Mouse (Mus musculus) midbrain, postnatal 0 days (tissue): ENCODE measurements around the gene H2afv. TPM values are rescaled to one million over a fixed set of nuclear protein-coding genes. Genes with fewer than 3 reads are reported as not detected.
A peak's percentile ranks its signal among the peaks of the same experiment; 100 is the strongest.
"Not testable (repeated sequence)": the region's sequence is repeated elsewhere in the genome, so short reads cannot be mapped to it uniquely, and the experiment has no call there.

Experiments used
- ATAC-seq: fragments of 200-750 bp; cut with Nextera tagmentation; 2 replicates; pipeline ENCODE4 v1.8.0; 2017; ENCODE audit warnings: moderate number of reproducible peaks, mild to moderate bottlenecking, moderate TSS enrichment, moderate library complexity; ENCODE audit not compliant: low FRiP score
- DNase-seq: peaks from one replicate; pipeline ENCODE4 v3.0.0-alpha.2; 2015; ENCODE audit warnings: low spot score
- H3K27ac ChIP-seq: fragments of 300-500 bp; sonication (generic); 2 replicates; pipeline ENCODE4 v1.5.1; 2014; ENCODE audit warnings: low read depth, mild to moderate bottlenecking, low read length, mixed read lengths
- H3K27me3 ChIP-seq: fragments of 300-500 bp; sonication (generic); 2 replicates; pipeline ENCODE4 v1.6.1; 2014; ENCODE audit warnings: low read length, control low read depth, mixed read lengths; ENCODE audit not compliant: insufficient read depth
- H3K36me3 ChIP-seq: fragments of 300-500 bp; sonication (generic); 2 replicates; pipeline ENCODE4 v1.6.1; 2014; ENCODE audit warnings: low read length, control low read depth, mixed read lengths; ENCODE audit not compliant: insufficient read depth
- H3K4me1 ChIP-seq: fragments of 300-500 bp; sonication (generic); 2 replicates; pipeline ENCODE4 v1.6.1; 2014; ENCODE audit warnings: mild to moderate bottlenecking, control low read depth, antibody characterized with exemption, low read length, mixed read lengths; ENCODE audit not compliant: insufficient read depth
- H3K4me2 ChIP-seq: fragments of 300-500 bp; sonication (generic); 2 replicates; pipeline ENCODE4 v1.6.1; 2014; ENCODE audit warnings: low read depth, mild to moderate bottlenecking, low read length, mixed read lengths; ENCODE audit not compliant: poor library complexity, severe bottlenecking
- H3K4me3 ChIP-seq: fragments of 300-500 bp; sonication (generic); 2 replicates; pipeline ENCODE4 v1.5.1; 2014; ENCODE audit warnings: low read depth, mild to moderate bottlenecking, low read length, moderate library complexity
- H3K9ac ChIP-seq: fragments of 300-500 bp; sonication (generic); replicated peaks from 2 replicates; pipeline ENCODE4 v1.6.1; 2014; ENCODE audit warnings: mild to moderate bottlenecking, low read length, moderate library complexity, mixed read lengths; ENCODE audit not compliant: poor library complexity, severe bottlenecking
- H3K9me3 ChIP-seq: fragments of 300-500 bp; sonication (generic); 2 replicates; pipeline ENCODE4 v1.6.1; 2016; ENCODE audit warnings: low read length, control low read depth
- CTCF ChIP-seq: IDR thresholded peaks from 2 replicates; pipeline ENCODE4 v1.5.1; 2016; ENCODE audit warnings: antibody characterized with exemption, mild to moderate bottlenecking
- WGBS: fragments of 180-500 bp; shearing (Covaris S2); extraction: QIAGEN DNeasy Blood & Tissue Kit; methylation state at CpG from one replicate; pipeline ENCODE4 v1.1.7; 2014; 5-methylcytosine and 5-hydroxymethylcytosine counted together
- polyA plus RNA-seq: library from polyadenylated mRNA; unstranded; fragments of >200 nt; fragmentation: Nextera tagmentation; extraction: Ambion mirVana; gene quantifications from 2 replicates; pipeline ENCODE4 v1.2.1, GENCODE M21; 2015
- total RNA-seq: library from RNA; depleted of rRNA; stranded (reverse); fragments of >200 nt; gene quantifications from 2 replicates; pipeline ENCODE4 v1.2.3, GENCODE M21; 2014

Gene H2afv
- total and polyA plus RNA-seq, 2 experiments from 2014 or later: 57.2 to 133 TPM

DNA sequence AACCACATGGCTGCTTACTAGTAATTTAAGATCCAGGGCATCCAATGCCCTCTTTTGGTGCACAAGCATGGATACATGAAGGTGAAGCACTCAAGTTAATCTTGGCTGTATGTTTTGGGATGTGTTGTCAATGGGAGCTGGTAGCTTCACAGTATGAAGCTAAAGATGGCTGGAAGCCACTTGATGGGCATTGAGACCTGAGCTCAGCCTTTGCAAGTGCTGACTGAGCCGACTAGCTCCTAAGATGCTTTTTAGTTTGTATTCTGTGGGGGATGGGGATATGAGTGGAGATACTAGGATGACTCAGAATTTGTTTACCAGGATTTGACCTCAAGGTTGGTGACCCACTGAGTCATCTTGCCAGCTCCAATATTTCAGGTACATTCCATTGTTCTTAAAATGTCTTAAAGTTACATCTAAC, 23.9 kb downstream of the H2afv start:
- Histone ChIP-seq H3K36me3 (peaks cover 21% of the 10 kb centered on the region), H3K9me3 (no peaks in the 10 kb centered on the region), H3K4me2 (no peak overlapping the region), H3K27me3 (no peaks in the 10 kb centered on the region), H3K27ac (no peak overlapping the region), H3K9ac (no peak overlapping the region), H3K4me1 (peaks cover 13% of the 10 kb centered on the region; the same call in 1 of the 2 replicates), H3K4me3 (no peak overlapping the region)
- no peak for TF ChIP-seq CTCF
- ATAC-seq: no peak
- 15% methylated on average over 1 of the region's 1 CpGs for WGBS
- DNase-seq: no peak

DNA sequence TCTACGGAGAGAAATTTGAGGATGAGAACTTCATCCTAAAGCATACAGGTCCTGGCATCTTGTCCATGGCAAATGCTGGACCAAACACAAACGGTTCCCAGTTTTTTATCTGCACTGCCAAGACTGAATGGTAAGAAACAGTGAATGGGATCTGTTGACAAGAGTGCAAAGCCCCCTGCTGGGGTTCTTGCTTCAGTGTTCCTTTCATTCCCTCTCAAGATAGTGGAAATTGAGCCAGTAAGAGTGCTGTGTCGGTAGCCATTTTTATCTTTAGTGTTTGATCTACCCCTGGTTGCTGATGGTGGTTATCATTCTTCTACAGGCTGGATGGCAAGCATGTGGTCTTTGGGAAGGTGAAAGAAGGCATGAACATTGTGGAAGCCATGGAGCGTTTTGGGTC, 25.1 kb downstream of the H2afv start:
- H3K27me3 ChIP-seq, H3K9me3 ChIP-seq, ATAC-seq, H3K4me2 ChIP-seq, DNase-seq, H3K9ac ChIP-seq, H3K4me3 ChIP-seq, H3K27ac ChIP-seq: not testable (repeated sequence)
- peaks cover 19% of the 10 kb centered on the region for H3K36me3 ChIP-seq
- WGBS: 43% methylated on average over 4 of the region's 4 CpGs
- H3K4me1 ChIP-seq: peaks cover 13% of the 10 kb centered on the region

DNA sequence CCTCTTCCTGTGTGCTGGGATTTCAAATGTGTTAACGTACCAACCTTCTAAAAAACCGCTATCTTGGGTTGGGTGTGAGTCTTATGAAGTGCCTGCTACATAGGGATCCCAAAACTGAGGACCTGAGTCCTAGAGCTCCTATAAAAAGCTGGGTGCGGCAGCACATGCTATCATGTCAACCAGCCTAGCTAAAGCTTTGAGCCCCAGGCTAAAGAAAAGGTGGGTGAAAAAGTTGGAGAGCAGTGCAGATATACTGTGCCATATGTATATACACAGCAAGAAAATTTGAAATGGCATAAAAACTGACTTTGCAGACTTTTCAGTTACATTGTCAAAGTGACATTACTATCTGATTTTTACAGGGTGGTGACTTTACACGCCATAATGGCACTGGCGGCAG, 25.5 kb downstream of the H2afv start:
- Histone ChIP-seq H3K4me2 (no peak overlapping the region), H3K27ac (no peak overlapping the region), H3K27me3 (no peaks in the 10 kb centered on the region), H3K9ac (no peak overlapping the region), H3K9me3 (no peaks in the 10 kb centered on the region), H3K4me1 (peaks cover 13% of the 10 kb centered on the region), H3K4me3 (no peak overlapping the region), H3K36me3 (peaks cover 19% of the 10 kb centered on the region)
- ATAC-seq (no peak), DNase-seq (no peak)
- WGBS: 85% methylated on average over 5 of the region's 5 CpGs
- no peak for TF ChIP-seq CTCF

DNA sequence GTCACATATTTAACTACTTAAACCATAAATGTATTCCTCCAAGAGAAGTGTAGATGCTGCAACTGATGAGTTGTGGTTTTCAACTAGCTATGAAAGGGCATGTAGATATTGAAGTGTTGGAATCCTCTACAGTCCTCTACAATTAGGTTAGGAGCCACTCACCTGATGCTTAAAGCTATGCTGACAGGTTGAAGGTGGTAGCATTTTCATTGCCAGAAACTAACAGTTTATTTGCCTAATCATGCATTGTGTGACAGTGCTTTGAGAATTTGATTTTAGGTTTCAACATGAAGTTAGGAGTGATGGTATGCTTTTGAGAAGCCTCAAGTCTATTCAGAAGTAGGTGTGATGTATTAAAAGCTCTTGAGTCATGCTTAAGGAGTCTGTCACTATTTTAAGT, 26.8 kb downstream of the H2afv start:
- no peak for ATAC-seq

DNA sequence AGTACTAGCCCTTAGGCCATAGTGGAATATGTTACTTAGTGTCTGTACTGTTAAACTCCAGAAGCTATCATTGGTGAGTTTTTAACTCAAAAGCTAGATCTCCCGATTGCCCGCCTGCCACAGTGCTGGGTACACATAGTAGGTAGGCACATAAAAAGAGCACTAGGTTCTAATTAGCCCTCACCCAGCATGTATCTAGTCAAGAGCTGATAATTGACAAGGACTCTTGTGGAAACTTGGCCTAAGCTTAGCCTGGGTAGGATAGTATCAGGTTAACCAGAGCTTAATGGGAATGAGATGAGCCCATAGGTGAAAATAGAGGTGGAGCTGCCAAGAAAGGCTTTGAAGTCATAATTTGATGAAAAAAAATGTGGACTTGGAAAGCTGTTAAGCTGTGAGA, 27.2 kb downstream of the H2afv start:
- ATAC-seq: no peak
- Histone ChIP-seq H3K36me3 (peaks cover 19% of the 10 kb centered on the region), H3K9me3 (no peaks in the 10 kb centered on the region), H3K4me1 (peaks cover 13% of the 10 kb centered on the region), H3K27ac (peak overlapping the region; percentile 99), H3K9ac (peak overlapping the region; percentile 99), H3K27me3 (no peaks in the 10 kb centered on the region), H3K4me2 (peak overlapping the region; percentile 71), H3K4me3 (peak overlapping the region; percentile 91)
- TF ChIP-seq CTCF: no peak
- no peak for DNase-seq
- WGBS: 40% methylated on average over 2 of the region's 2 CpGs

More for the DNA sequence above, 26.8 kb downstream of the H2afv start:
- no peak for TF ChIP-seq CTCF
- Histone ChIP-seq H3K4me2 (peak overlapping the region; percentile 71), H3K9ac (no peak overlapping the region), H3K36me3 (peaks cover 19% of the 10 kb centered on the region), H3K4me1 (peaks cover 13% of the 10 kb centered on the region), H3K27ac (no peak overlapping the region), H3K9me3 (no peaks in the 10 kb centered on the region), H3K4me3 (peak overlapping the region; percentile 91), H3K27me3 (no peaks in the 10 kb centered on the region)
- no peak for DNase-seq

DNA sequence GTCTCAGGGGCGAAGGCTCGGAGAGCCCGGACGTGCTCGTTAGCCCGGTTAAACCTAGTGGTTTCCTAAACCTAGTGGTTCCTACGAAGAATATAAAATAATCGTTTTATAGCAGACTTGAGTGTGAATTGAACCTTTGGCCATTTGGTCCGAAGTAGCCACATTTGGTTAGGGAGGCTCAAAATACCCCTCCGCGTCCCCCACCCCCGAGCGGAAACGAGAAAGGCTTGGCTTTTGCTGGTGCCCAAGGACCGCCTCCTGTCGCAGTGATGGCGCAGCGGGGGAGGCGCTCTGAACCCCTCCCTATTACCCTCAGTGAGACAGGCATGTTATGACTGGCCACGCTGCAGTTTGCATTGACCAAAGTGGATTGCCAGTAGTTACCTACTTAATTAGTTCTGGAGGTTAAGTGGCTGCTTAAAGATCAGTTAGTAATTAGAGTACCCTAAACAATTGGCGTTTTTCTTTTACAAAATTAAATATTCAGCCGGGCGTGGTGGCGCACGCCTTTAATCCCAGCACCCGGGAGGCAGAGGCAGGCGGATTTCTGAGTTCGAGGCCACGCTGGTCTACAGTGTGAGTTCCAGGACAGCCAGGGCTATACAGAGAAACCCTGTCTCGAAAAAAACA, 27.7 kb downstream of the H2afv start:
- TF ChIP-seq CTCF: 0 out of 2 replicates have a peak, but pooled peaks have one; percentile 5
- peak overlapping the region; percentile 71 for H3K4me2 ChIP-seq
- H3K27me3 ChIP-seq: no peaks in the 10 kb centered on the region
- ATAC-seq: peak; percentile 61
- DNase-seq: peak; percentile 90
- peak overlapping the region; percentile 99 for H3K9ac ChIP-seq
- peaks cover 13% of the 10 kb centered on the region for H3K4me1 ChIP-seq
- no peaks in the 10 kb centered on the region for H3K9me3 ChIP-seq
- peak overlapping the region; percentile 99 for H3K27ac ChIP-seq
- whole genome bisulfite sequencing: under 1% methylated on average over 30 of the region's 30 CpGs
- H3K36me3 ChIP-seq: peaks cover 19% of the 10 kb centered on the region
- H3K4me3 ChIP-seq: peak overlapping the region; percentile 91
